Mouse (Mus musculus) cerebellum, adult 9-11 months (tissue): ENCODE results near the gene Samd4.

Experiments
- DNase-seq: peaks from one replicate; pipeline ENCODE4 v3.0.0; 2022

Gene Samd4

GRCm38 (mm10) chr14:46912496-46912895 is 29.8 kb downstream of the Samd4 start:
- DNase-seq, result no peak

GRCm38 (mm10) chr14:46914356-46914755 is 31.7 kb downstream of the Samd4 start:
- DNase-seq, result peak; percentile 73

GRCm38 (mm10) chr14:46915555-46915954 is 32.9 kb downstream of the Samd4 start:
- no peak for DNase-seq

GRCm38 (mm10) chr14:46916581-46916980 is 33.9 kb downstream of the Samd4 start:
- peak; percentile 77 for DNase-seq

GRCm38 (mm10) chr14:46917136-46917535 is 34.5 kb downstream of the Samd4 start:
- DNase-seq, result no peak

GRCm38 (mm10) chr14:46917581-46917980 is 34.9 kb downstream of the Samd4 start:
- DNase-seq, result no peak

- DNase-seq, result no peak
Observed at GRCm38 (mm10) chr14:46920496-46920895, 37.8 kb downstream of the Samd4 start.

GRCm38 (mm10) chr14:46921178-46921975 is 38.7 kb downstream of the Samd4 start:
- DNase-seq, result no peak

GRCm38 (mm10) chr14:46923931-46924330 is 41.3 kb downstream of the Samd4 start:
- no peak for DNase-seq

GRCm38 (mm10) chr14:46924422-46924821 is 41.8 kb downstream of the Samd4 start:
- no peak for DNase-seq

GRCm38 (mm10) chr14:46928556-46928955 is 45.9 kb downstream of the Samd4 start:
- DNase-seq, result no peak

GRCm38 (mm10) chr14:46932121-46932520 is 49.5 kb downstream of the Samd4 start:
- no peak for DNase-seq

- DNase-seq, result no peak
Observed at GRCm38 (mm10) chr14:46932708-46933107, 50.1 kb downstream of the Samd4 start.

GRCm38 (mm10) chr14:46941077-46941476 is 58.4 kb downstream of the Samd4 start:
- DNase-seq, result no peak

- DNase-seq, result no peak
Observed at GRCm38 (mm10) chr14:46941896-46942812, 59.5 kb downstream of the Samd4 start.

GRCm38 (mm10) chr14:46944411-46944810 is 61.8 kb downstream of the Samd4 start:
- no peak for DNase-seq

- no peak for DNase-seq
Observed at GRCm38 (mm10) chr14:46945903-46946490, 63.3 kb downstream of the Samd4 start.

- DNase-seq, result no peak
Observed at GRCm38 (mm10) chr14:46947644-46948043, 65.0 kb downstream of the Samd4 start.

GRCm38 (mm10) chr14:46950527-46951384 is 68.1 kb downstream of the Samd4 start:
- DNase-seq, result peak; percentile 22

GRCm38 (mm10) chr14:46952264-46952663 is 69.6 kb downstream of the Samd4 start:
- DNase-seq, result no peak

GRCm38 (mm10) chr14:46955109-46955508 is 72.5 kb downstream of the Samd4 start:
- DNase-seq, result no peak

- no peak for DNase-seq
Observed at GRCm38 (mm10) chr14:46955574-46956043, 73.0 kb downstream of the Samd4 start.
